Mouse (Mus musculus) limb, embryonic 12.5 days (tissue): ENCODE data around the gene Efnb3. TPM values are rescaled to one million over a fixed set of nuclear protein-coding genes. Genes with fewer than 3 reads are reported as not detected.
A peak's percentile ranks its signal among the peaks of the same experiment; 100 is the strongest.

Source experiments
- ATAC-seq: fragments of 200-750 bp; cut with Nextera tagmentation; 2 replicates; pipeline ENCODE4 v1.8.0; 2017; ENCODE audit warnings: low read depth, moderate TSS enrichment; ENCODE audit not compliant: insufficient number of reproducible peaks, insufficient read depth, low FRiP score, low TSS enrichment
- H3K27ac ChIP-seq: fragments of 300-500 bp; sonication (generic); 2 replicates; pipeline ENCODE4 v1.5.1; 2016; ENCODE audit warnings: mild to moderate bottlenecking, moderate library complexity
- H3K27me3 ChIP-seq: fragments of 300-500 bp; sonication (generic); 2 replicates; pipeline ENCODE4 v1.6.1; 2016; ENCODE audit warnings: mild to moderate bottlenecking, moderate library complexity
- H3K36me3 ChIP-seq: fragments of 300-500 bp; sonication (generic); 2 replicates; pipeline ENCODE4 v1.6.1; 2016; ENCODE audit warnings: mild to moderate bottlenecking, moderate library complexity
- H3K4me1 ChIP-seq: fragments of 300-500 bp; sonication (generic); replicated peaks from 2 replicates; pipeline ENCODE4 v1.6.1; 2016
- H3K4me2 ChIP-seq: fragments of 300-500 bp; sonication (generic); 2 replicates; pipeline ENCODE4 v1.6.1; 2016; ENCODE audit warnings: mild to moderate bottlenecking, moderate library complexity
- H3K4me3 ChIP-seq: fragments of 300-500 bp; sonication (generic); replicated peaks from 2 replicates; pipeline ENCODE4 v1.5.1; 2016; ENCODE audit warnings: mild to moderate bottlenecking
- H3K9ac ChIP-seq: fragments of 300-500 bp; sonication (generic); replicated peaks from 2 replicates; pipeline ENCODE4 v1.6.1; 2016; ENCODE audit warnings: mild to moderate bottlenecking, moderate library complexity
- H3K9me3 ChIP-seq: fragments of 300-500 bp; sonication (generic); 2 replicates; pipeline ENCODE4 v1.6.1; 2016; ENCODE audit warnings: mild to moderate bottlenecking, moderate library complexity
- WGBS: fragments of 180-500 bp; shearing (Covaris S2); methylation state at CpG from one replicate; pipeline ENCODE4 v1.1.7; 2016; 5-methylcytosine and 5-hydroxymethylcytosine counted together
- polyA plus RNA-seq: library from polyadenylated mRNA; unstranded; fragments of >200 nt; fragmentation: Nextera tagmentation; extraction: Ambion mirVana; gene quantifications from 2 replicates; pipeline ENCODE4 v1.2.1, GENCODE M21; 2016

Efnb3 gene
- polyA plus RNA-seq, 1 experiment from 2014 or later = 54.3 TPM

- ATAC-seq = no peak
- Histone ChIP-seq H3K9ac (peak overlapping the region; percentile 83; the same call in 1 of the 2 replicates), H3K4me2 (peak overlapping the region; percentile 89), H3K27ac (no peak overlapping the region), H3K9me3 (no peaks in the 10 kb centered on the region), H3K36me3 (peaks cover 33% of the 10 kb centered on the region), H3K27me3 (no peaks in the 10 kb centered on the region), H3K4me3 (peak overlapping the region; percentile 84), H3K4me1 (peaks cover 25% of the 10 kb centered on the region)
- 75% methylated on average over 9 of the region's 9 CpGs for WGBS
Measured at GRCm38 (mm10) chr11:69582230-69582805, 22.3 kb upstream of the Efnb3 start.

GRCm38 (mm10) chr11:69581814-69582213 lies 21.8 kb upstream of the Efnb3 start:
- no peak for ATAC-seq
- Histone ChIP-seq H3K27me3 (no peaks in the 10 kb centered on the region), H3K4me3 (peak overlapping the region; percentile 84), H3K9me3 (no peaks in the 10 kb centered on the region), H3K36me3 (peaks cover 33% of the 10 kb centered on the region), H3K4me2 (peak overlapping the region; percentile 89), H3K27ac (peak overlapping the region; percentile 97), H3K9ac (peak overlapping the region; percentile 83), H3K4me1 (peaks cover 30% of the 10 kb centered on the region)
- WGBS = 1% methylated on average over 8 of the region's 8 CpGs

- WGBS = 1% methylated on average over 36 of the region's 36 CpGs
- Histone ChIP-seq H3K36me3 (peaks cover 29% of the 10 kb centered on the region), H3K4me1 (peaks cover 30% of the 10 kb centered on the region), H3K9me3 (no peaks in the 10 kb centered on the region), H3K27me3 (no peaks in the 10 kb centered on the region), H3K27ac (peak overlapping the region; percentile 97), H3K9ac (peak overlapping the region; percentile 83), H3K4me2 (peak overlapping the region; percentile 89), H3K4me3 (peak overlapping the region; percentile 84)
- peak; percentile 73 for ATAC-seq
Measured at GRCm38 (mm10) chr11:69581147-69581688, 21.2 kb upstream of the Efnb3 start.

- Histone ChIP-seq H3K4me2 (peak overlapping the region; percentile 89), H3K9ac (peak overlapping the region; percentile 83), H3K36me3 (peaks cover 32% of the 10 kb centered on the region), H3K4me1 (peaks cover 30% of the 10 kb centered on the region), H3K9me3 (no peaks in the 10 kb centered on the region), H3K4me3 (peak overlapping the region; percentile 84), H3K27me3 (no peaks in the 10 kb centered on the region), H3K27ac (peak overlapping the region; percentile 97)
- no peak for ATAC-seq
- WGBS = 0% methylated on average over 25 of the region's 25 CpGs
Measured at GRCm38 (mm10) chr11:69580572-69581146, 20.7 kb upstream of the Efnb3 start.

GRCm38 (mm10) chr11:69580091-69580514 lies 20.1 kb upstream of the Efnb3 start, which contains the start of the genes Wrap53 and Trp53:
Gene Wrap53, minus strand, starts transcription at chr11:69580255.
Gene Trp53, plus strand, starts transcription at chr11:69580359.
- H3K27ac ChIP-seq = peak within 1 kb of the TSS; percentile 97
- WGBS = under 1% methylated on average over 13 of the region's 13 CpGs
- no peaks in the 10 kb centered on the region for H3K9me3 ChIP-seq
- H3K4me3 ChIP-seq = peak within 1 kb of the TSS; percentile 84
- peak; percentile 52 for ATAC-seq
- H3K36me3 ChIP-seq = peaks cover 35% of the 10 kb centered on the region
- peaks cover 30% of the 10 kb centered on the region for H3K4me1 ChIP-seq
- H3K9ac ChIP-seq = peak within 1 kb of the TSS; percentile 87
- H3K4me2 ChIP-seq = peak within 1 kb of the TSS; percentile 89
- H3K27me3 ChIP-seq = no peaks in the 10 kb centered on the region

GRCm38 (mm10) chr11:69579128-69580017 lies 19.4 kb upstream of the Efnb3 start:
- H3K27me3 ChIP-seq = no peaks in the 10 kb centered on the region
- peak overlapping the region; percentile 84 for H3K4me3 ChIP-seq
- H3K9ac ChIP-seq = peak overlapping the region; percentile 87
- H3K27ac ChIP-seq = peak overlapping the region; percentile 97
- H3K4me1 ChIP-seq = peaks cover 30% of the 10 kb centered on the region
- peak; percentile 88 for ATAC-seq
- no peaks in the 10 kb centered on the region for H3K9me3 ChIP-seq
- H3K4me2 ChIP-seq = peak overlapping the region; percentile 89
- 2% methylated on average over 39 of the region's 39 CpGs for WGBS
- H3K36me3 ChIP-seq = peaks cover 36% of the 10 kb centered on the region

- H3K9ac ChIP-seq = peak overlapping the region; percentile 87
- WGBS = 10% methylated on average over 15 of the region's 15 CpGs
- ATAC-seq = no peak
- peak overlapping the region; percentile 89 for H3K4me2 ChIP-seq
- peak overlapping the region; percentile 84 for H3K4me3 ChIP-seq
- no peak overlapping the region; the same call in 1 of the 2 replicates for H3K27ac ChIP-seq
- H3K36me3 ChIP-seq = peaks cover 40% of the 10 kb centered on the region
- H3K27me3 ChIP-seq = no peaks in the 10 kb centered on the region
- H3K9me3 ChIP-seq = no peaks in the 10 kb centered on the region
- peaks cover 30% of the 10 kb centered on the region for H3K4me1 ChIP-seq
Measured at GRCm38 (mm10) chr11:69578301-69578700, 18.3 kb upstream of the Efnb3 start.

GRCm38 (mm10) chr11:69576307-69576706 lies 16.3 kb upstream of the Efnb3 start:
- ATAC-seq = no peak
- Histone ChIP-seq H3K4me1 (peaks cover 19% of the 10 kb centered on the region), H3K4me2 (no peak overlapping the region), H3K9me3 (no peaks in the 10 kb centered on the region), H3K27ac (no peak overlapping the region), H3K9ac (no peak overlapping the region), H3K27me3 (no peaks in the 10 kb centered on the region), H3K36me3 (peaks cover 52% of the 10 kb centered on the region), H3K4me3 (no peak overlapping the region)
- 78% methylated on average over 5 of the region's 5 CpGs for WGBS

- Histone ChIP-seq H3K4me1 (peaks cover 19% of the 10 kb centered on the region), H3K36me3 (peaks cover 63% of the 10 kb centered on the region), H3K9ac (no peak overlapping the region), H3K4me3 (no peak overlapping the region), H3K27ac (no peak overlapping the region), H3K9me3 (no peaks in the 10 kb centered on the region), H3K27me3 (no peaks in the 10 kb centered on the region), H3K4me2 (no peak overlapping the region)
- no peak for ATAC-seq
- 62% methylated on average over 3 of the region's 3 CpGs for WGBS
Measured at GRCm38 (mm10) chr11:69575220-69575619, 15.2 kb upstream of the Efnb3 start.

GRCm38 (mm10) chr11:69565131-69565530 lies 5.1 kb upstream of the Efnb3 start:
- Histone ChIP-seq H3K27ac (no peak overlapping the region), H3K9ac (no peak overlapping the region), H3K4me2 (no peak overlapping the region), H3K27me3 (no peaks in the 10 kb centered on the region), H3K9me3 (no peaks in the 10 kb centered on the region), H3K36me3 (peaks cover 73% of the 10 kb centered on the region), H3K4me1 (peaks cover 45% of the 10 kb centered on the region), H3K4me3 (no peak overlapping the region)
- ATAC-seq = no peak
- 57% methylated on average over 8 of the region's 8 CpGs for WGBS

GRCm38 (mm10) chr11:69564391-69564790 lies 4.4 kb upstream of the Efnb3 start:
- Histone ChIP-seq H3K9me3 (no peaks in the 10 kb centered on the region), H3K36me3 (peaks cover 66% of the 10 kb centered on the region), H3K27ac (0 out of 2 replicates have a peak overlapping the region, but pooled peaks have one; percentile 72), H3K9ac (no peak overlapping the region), H3K27me3 (no peaks in the 10 kb centered on the region), H3K4me2 (no peak overlapping the region), H3K4me1 (peaks cover 45% of the 10 kb centered on the region), H3K4me3 (no peak overlapping the region)
- ATAC-seq = no peak
- 53% methylated on average over 3 of the region's 3 CpGs for WGBS
